ENCODE assay signal across 8 mouse cellular contexts in genomic region chr10:3805334-3805733, GRCm38 (mm10).
DNase-seq lines count a peak whose midpoint lies in the region; ATAC-seq lines count a peak whose summit lies in the region.

No protein-coding gene starts in this region.

- ATAC-seq in erythroid progenitor cell, adult 5-6 weeks (replicated peaks; ENCODE audit: low FRiP score, poor library complexity, severe bottlenecking) = no peak

- peak; percentile 91 for DNase-seq in heart, adult 11 months
- no peak for DNase-seq in heart, postnatal 25 days (ENCODE audit: low spot score)
- peak; percentile 5 for DNase-seq in right cerebral cortex, adult 18-20 months
- no peak for DNase-seq in right cerebral cortex, postnatal 25 days
- DNase-seq in heart, postnatal 4 days = peak; percentile 39
- DNase-seq in thymus, postnatal 36 days = no peak
- DNase-seq in cerebellum, adult 9-10 months = no peak

- intact Hi-C loops in heart, postnatal 25 days (cut with DNase I) = loop anchor here (5.0 kb wide), 1 partner anchor 42 kb away; no protein-coding TSS in a partner anchor

Comparison
In these comparisons a context has a peak if more than half of its experiments do, and no peak if none do; other contexts are left out.
1. DNase-seq: peak in heart, adult 11 months (single experiment), right cerebral cortex, adult 18-20 months (single experiment) and heart, postnatal 4 days (single experiment); none in heart, postnatal 25 days (single experiment), right cerebral cortex, postnatal 25 days (single experiment), thymus, postnatal 36 days (0 of 2) and cerebellum, adult 9-10 months (single experiment).